Mouse (Mus musculus): ENCODE measurements at regions not wholly inside any gene's neighbourhood (a gene's known extent, or its start where the extent isn't known, plus 50 kb on each side); places are given as distances from the start of the nearest gene placed in this dataset.

DNA sequence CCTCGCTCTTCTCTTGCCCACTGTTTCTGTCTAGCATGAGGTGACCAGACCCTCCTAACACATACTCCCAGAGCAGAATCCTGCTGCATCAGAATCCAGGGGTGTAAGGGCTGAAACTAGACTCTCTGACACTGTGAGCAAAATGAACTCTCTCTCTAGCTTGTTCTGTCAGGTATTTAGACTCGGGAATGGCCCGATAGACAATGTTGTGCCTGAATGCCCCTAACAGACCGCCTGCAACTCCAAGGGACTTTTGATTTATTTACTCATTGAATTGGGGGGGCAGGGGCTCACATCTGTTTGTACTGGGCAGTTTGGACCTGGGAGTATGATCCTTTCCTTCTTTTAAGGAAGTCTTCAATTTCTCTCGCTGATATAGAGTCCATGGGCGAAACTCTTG lies 469.3 kb upstream of the Trpc7 start:
- DNase-seq = no peak

- DNase-seq = no peak
Measured at GRCm38 (mm10) chr13:57364396-57364795, 468.6 kb upstream of the Trpc7 start.

DNA sequence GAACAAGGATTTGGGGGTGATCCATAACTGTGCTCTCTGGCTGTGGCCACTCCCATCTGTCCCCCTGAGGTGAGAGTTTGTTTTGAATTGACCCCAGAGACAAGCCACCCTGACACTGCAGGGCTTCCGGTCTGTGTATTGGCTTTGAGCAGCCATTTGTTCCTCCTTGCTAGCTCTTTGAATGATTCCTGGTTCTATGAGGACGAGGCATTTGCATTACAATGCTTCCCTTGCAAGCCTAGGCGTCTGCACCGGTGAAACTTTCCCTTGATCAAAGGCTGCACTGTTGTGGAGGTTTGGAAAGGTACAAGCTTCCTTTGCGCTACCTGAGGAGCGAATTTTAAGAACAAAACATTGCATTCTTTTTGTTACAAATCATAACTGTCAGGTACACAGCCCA lies 466.8 kb upstream of the Trpc7 start:
- no peak for DNase-seq

- DNase-seq = no peak
Measured at GRCm38 (mm10) chr13:57361286-57361685, 465.5 kb upstream of the Trpc7 start.

DNA sequence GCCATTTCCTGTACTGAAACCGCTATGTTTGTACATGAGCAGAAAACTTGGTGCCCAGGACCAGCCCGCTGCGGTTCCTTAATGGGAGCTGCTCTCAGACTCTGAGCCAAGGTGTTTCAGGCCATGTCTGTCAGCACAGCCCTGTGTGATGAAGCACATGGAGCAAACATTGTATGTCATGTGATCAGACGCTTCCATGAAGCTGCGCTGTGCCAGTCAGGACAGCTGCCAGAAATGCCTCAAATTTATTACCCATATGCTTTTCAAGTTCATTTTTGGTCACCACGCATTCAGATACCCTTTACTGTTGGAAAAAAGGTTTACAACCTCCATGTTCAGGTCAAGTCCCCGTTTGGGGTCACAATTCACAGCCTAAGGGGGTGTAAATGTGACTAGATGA lies 458.8 kb upstream of the Trpc7 start:
- DNase-seq = no peak

DNA sequence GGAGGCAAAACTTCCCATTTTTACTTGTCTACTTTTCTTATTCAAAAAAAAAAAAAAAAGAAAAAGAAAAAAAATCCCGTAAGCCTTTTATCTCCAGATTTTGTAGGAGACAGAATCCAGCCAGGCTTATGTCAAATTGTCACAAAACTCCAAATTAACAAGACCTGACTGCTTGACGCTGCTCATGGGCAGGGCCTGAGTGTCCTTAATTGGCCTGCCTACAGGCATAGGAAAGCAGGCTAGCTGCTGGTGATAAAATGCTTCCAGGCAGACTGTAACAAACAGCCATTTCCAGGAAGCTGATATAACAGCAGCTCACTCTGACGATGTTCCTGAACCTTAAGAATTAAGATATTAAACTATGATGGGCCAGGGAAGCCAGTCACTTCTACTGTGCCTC lies 458.2 kb upstream of the Trpc7 start:
- DNase-seq = no peak

GRCm38 (mm10) chr13:57350828-57351227 lies 455.0 kb upstream of the Trpc7 start:
- DNase-seq = no peak

- no peak for DNase-seq
Measured at GRCm38 (mm10) chr13:57338676-57339075, 442.9 kb upstream of the Trpc7 start.

GRCm38 (mm10) chr13:57336596-57336995 lies 440.8 kb upstream of the Trpc7 start:
- DNase-seq = no peak

DNA sequence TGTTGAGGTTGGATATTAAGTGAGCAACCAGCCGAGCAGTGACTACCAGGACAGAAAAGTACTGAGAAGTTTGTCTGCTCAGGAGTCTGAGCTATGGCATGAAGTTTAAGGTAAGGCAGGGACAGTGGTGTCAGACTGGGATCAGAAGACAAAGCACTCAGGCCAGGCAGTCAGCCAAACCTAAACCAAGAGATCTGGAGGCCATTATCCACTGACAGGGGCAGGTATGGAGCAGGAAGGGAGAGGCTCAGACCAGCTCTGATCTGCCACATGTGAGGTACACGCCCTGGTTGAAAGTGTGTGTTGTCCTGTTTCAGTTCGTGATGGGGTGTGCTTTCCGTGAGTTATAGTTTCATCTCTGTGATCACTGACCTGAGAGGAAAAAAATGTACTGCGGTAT lies 437.2 kb upstream of the Trpc7 start:
- DNase-seq = no peak

GRCm38 (mm10) chr13:57331868-57332267 lies 436.1 kb upstream of the Trpc7 start:
- no peak for DNase-seq

- DNase-seq = no peak
Measured at GRCm38 (mm10) chr13:57325306-57325925, 429.6 kb upstream of the Trpc7 start.

DNA sequence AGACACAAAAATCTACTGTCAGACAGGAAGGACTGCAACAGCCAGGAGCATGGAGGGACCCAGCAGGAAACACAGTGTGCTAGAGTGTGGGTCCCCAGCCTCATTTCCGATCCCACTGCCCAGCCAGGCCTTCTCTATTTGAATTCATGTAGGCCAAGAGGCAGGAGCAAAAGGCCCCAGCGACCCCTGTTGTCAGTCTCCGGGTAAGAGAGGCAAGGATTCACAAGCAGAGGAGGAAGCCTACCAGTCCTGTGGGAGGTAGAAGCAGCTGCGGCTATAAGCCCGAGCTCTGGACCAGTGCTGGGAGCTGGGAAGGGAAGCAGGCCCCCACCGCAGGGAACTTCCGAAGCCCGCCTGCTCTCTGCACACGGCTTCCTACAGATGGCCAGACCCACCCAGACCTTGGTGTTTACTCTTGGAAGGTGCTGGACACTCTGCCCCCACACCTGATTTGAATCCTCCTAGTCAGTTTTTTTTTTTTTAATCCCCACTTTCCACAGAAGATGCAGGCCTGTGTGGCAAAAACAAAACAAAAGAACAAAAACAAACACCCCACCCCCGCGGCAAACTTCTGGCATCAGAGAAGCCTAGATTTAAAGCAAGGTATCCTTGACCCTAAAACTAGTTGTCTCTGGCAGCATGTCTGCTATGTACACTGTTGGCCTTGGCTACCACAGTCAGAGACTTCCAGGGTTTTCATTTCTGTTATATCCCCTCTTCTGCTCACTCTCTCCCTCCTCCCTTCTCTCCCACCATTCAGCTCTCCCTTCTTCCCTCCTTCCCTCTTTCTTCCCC lies 420.6 kb upstream of the Trpc7 start:
- no peak for DNase-seq

GRCm38 (mm10) chr13:57314512-57314911 lies 418.7 kb upstream of the Trpc7 start:
- no peak for DNase-seq

GRCm38 (mm10) chr13:57313731-57314130 lies 417.9 kb upstream of the Trpc7 start:
- no peak for DNase-seq

DNA sequence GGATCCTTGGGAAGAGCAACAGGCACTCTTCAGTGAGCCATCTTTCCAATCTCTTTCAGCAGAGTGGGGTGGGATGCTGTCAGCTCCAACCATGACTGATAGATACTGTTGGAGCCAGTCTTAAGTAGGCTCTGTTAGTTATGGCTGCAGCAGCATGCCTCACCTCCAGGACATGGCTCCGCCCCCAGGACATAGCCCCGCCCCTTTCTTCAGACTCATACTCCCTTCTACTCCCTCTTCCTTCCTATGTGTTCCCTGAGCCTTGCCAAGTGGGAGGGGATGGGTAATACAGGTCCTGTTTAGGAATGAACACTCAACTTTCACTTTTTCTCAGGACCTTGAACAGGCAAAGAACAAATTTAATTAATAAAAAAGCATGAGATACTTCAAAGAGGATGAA lies 415.4 kb upstream of the Trpc7 start:
- DNase-seq = no peak

DNA sequence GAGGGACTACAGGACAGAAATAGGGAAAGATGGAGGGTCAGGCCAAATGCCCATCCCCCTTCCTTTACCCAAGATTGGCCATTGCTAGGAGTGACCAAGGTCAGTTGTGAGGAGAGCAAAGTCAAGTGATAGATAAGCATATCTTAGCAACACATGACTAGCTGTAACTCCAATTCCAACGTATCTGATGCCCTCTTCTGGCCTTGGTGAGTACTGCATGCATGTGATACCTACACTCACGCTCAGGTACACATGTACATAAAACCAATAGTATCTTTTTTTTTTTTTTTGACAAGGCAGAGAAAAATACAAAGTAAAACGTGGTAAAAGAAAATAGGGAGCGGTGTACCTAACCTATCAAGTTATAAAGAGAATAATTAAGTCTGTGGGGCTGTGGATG lies 413.8 kb upstream of the Trpc7 start:
- no peak for DNase-seq

- no peak for DNase-seq
Measured at GRCm38 (mm10) chr13:57307971-57308903, 412.4 kb upstream of the Trpc7 start.

- DNase-seq = no peak
Measured at GRCm38 (mm10) chr13:57305586-57305985, 409.8 kb upstream of the Trpc7 start.

GRCm38 (mm10) chr13:57303805-57304204 lies 408.0 kb upstream of the Trpc7 start:
- no peak for DNase-seq

DNA sequence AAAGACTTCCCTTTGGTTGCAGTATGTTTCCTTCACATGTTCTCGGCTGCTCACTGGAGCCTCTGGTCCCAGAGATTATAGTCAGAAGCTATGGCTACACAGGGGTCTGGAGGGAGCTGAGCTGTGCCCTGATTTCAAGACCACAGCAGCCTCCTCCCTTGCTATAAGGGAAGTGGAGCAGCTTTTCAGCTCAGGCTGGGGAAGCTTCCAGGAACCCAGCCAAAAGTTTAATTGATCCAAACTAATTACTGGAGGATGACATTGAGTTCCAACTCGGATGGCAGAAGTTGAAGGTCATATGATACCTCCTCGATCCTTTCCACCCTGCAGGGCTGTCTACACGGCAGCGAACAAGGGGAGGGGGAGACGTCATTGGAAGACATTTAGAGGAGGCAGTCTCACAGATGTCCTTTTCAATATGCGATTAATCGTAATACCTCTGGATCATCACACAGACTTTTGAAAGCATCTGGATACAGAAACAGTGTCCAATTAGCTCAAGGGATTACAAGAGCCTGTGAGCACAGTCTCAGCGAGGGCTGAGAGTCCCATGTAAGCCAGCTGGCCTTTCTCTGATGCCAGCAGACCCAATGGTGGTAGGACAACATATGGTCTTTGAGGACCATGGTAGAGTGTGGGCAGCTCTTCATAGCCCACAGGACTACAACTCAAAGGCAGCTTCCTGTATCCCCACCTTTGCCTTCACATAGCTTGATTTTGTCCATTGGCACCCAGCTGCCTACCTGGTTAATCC lies 396.1 kb upstream of the Trpc7 start:
- no peak for DNase-seq

DNA sequence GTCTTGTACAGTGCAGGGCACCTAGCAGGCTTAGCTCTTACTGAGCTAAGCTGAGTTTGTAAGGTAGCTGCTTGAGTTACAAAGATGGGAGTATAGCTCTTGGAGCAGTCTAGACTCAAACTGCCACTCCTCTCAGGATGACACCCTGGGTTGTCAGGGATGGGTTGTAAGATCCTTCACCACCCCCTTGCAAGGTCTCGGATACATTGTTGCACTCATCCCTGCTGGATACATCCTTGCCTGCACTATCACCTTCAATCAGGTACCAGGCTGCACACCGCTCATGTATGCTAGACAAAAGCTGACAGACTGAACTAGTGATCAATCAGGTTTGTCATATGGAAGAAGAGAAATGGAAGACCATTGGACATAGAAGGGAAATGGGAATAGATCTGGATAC lies 390.4 kb upstream of the Trpc7 start:
- no peak for DNase-seq

- DNase-seq = no peak
Measured at GRCm38 (mm10) chr13:57282816-57283215, 387.0 kb upstream of the Trpc7 start.
